13 mouse cellular contexts compared by ENCODE assay signal in the genomic region with DNA sequence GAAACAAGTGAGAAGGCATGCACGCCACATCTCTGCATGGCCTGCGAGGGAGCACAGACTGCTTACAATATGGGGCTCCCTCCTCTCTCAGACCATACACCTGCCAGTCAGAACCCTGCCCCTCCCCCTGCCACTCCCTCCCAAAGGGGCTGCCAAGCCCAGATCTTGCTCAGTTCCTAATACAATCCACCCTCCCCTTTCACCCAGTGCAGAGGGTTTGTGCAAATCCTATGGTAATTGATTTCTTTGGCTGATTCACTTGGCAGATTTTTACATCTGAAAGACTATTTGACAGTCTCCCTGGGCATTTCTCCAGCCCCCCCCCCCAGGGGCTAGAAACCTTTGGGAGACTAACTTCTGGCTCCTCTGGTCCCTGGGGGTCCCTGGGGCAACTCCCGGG. TPM values are rescaled to one million over a fixed set of nuclear protein-coding genes. Genes with fewer than 3 reads are reported as not detected.
A peak's percentile ranks its signal among the peaks of the same experiment; 100 is the strongest.
DNase-seq lines count a peak whose midpoint lies in the region; ATAC-seq lines count a peak whose summit lies in the region.
"Had no signal": no experiment of that assay in that cellular context is flagged by ENCODE, and none has a peak within 500 bp of the region (broad histone marks: within the 10 kb centered on the region; RNA-seq: fewer than 3 reads in every experiment).

No protein-coding gene starts in this region.

- DNase-seq in left cerebral cortex, postnatal 4 days = peak; percentile 85
- DNase-seq in left cerebral cortex, adult 18-20 months (ENCODE audit: low spot score in 2 of 2) = no peak
- DNase-seq in adrenal gland, postnatal 25 days = peak; percentile 18
- no peak for DNase-seq in gastrocnemius, postnatal 36 days
- DNase-seq in heart, postnatal 14 days = no peak
- DNase-seq: cerebellum, adult 11-12 months; gastrocnemius, postnatal 10 days; liver had no signal

- intact Hi-C loops in left cerebral cortex, postnatal 4 days (cut with DNase I) = no loop called here
- intact Hi-C loops in gastrocnemius, postnatal 36 days (cut with DNase I) = no loop called here
- intact Hi-C loops in heart, postnatal 14 days (cut with DNase I) = no loop called here

- H3K27ac ChIP-seq in forebrain, embryonic 16.5 days (ENCODE audit: low read length) = peak overlapping the region; percentile 49
- no peak overlapping the region for H3K27ac ChIP-seq in neural tube, embryonic 12.5 days

- ATAC-seq in forebrain, embryonic 16.5 days = peak; percentile 99
- ATAC-seq in neural tube, embryonic 12.5 days (ENCODE audit: low FRiP score, low read depth) = peak; percentile 80
- ATAC-seq in activated CD4-positive, CD25-positive, alpha-beta regulatory T cell, adult 4 months = no peak
- ATAC-seq: intestine, postnatal 0 days had no signal

- WGBS in forebrain, embryonic 16.5 days = 4% methylated on average over 3 of the region's 3 CpGs
- 27% methylated on average over 3 of the region's 3 CpGs for WGBS in neural tube, embryonic 12.5 days

- no peaks in the 10 kb centered on the region for H3K9me3 ChIP-seq in forebrain, embryonic 16.5 days (ENCODE audit: control insufficient read depth, low read length)
- H3K9me3 ChIP-seq in neural tube, embryonic 12.5 days = no peaks in the 10 kb centered on the region

- H3K36me3 ChIP-seq in forebrain, embryonic 16.5 days (ENCODE audit: control insufficient read depth, insufficient read depth) = no peaks in the 10 kb centered on the region
- no peaks in the 10 kb centered on the region for H3K36me3 ChIP-seq in neural tube, embryonic 12.5 days

- H3K27me3 ChIP-seq in forebrain, embryonic 16.5 days (replicated peaks; ENCODE audit: control insufficient read depth, insufficient read depth, low read length) = no peaks in the 10 kb centered on the region
- no peaks in the 10 kb centered on the region for H3K27me3 ChIP-seq in neural tube, embryonic 12.5 days (replicated peaks)

- 0 out of 2 replicates have a peak overlapping the region, but pooled peaks have one; percentile 1 for H3K4me2 ChIP-seq in forebrain, embryonic 16.5 days (ENCODE audit: low read length)
- H3K4me2 ChIP-seq in neural tube, embryonic 12.5 days (replicated peaks) = no peak overlapping the region

- H3K9ac ChIP-seq in forebrain, embryonic 16.5 days (replicated peaks; ENCODE audit: low read depth, low read length) = no peak overlapping the region
- no peak overlapping the region for H3K9ac ChIP-seq in neural tube, embryonic 12.5 days

- no peak overlapping the region for H3K4me3 ChIP-seq in forebrain, embryonic 16.5 days (replicated peaks; ENCODE audit: low read length)
- H3K4me3 ChIP-seq in neural tube, embryonic 12.5 days = no peak overlapping the region
- H3K4me3 ChIP-seq: myocyte had no signal

- H3K4me1 ChIP-seq in forebrain, embryonic 16.5 days (replicated peaks; ENCODE audit: control insufficient read depth, insufficient read depth, low read length) = peaks cover 28% of the 10 kb centered on the region
- H3K4me1 ChIP-seq in neural tube, embryonic 12.5 days = peaks cover 9% of the 10 kb centered on the region

RNA-seq across cellular contexts. Expression of a gene that starts 2.1 kb away (rescaled TPM):
- 100 to 1,000 TPM in 1 of 2 experiments, 10 to 100 TPM in 1; 98.0 to 123 TPM for total RNA-seq in left cerebral cortex, postnatal 4 days (2021)
- total RNA-seq in left cerebral cortex, adult 18-20 months (2021) = 100 to 1,000 TPM; 126 to 135 TPM
- 10.8 and 17.0 TPM in 2 replicates for total RNA-seq in adrenal gland, postnatal 25 days (2021)
- 92.0 and 105 TPM in 2 replicates for polyA plus RNA-seq in forebrain, embryonic 16.5 days (2015; fragmentation: Nextera tagmentation; extraction: Ambion mirVana)
- 33.0 and 35.0 TPM in 2 replicates for polyA plus RNA-seq in neural tube, embryonic 12.5 days (2016; fragmentation: Nextera tagmentation; extraction: Ambion mirVana)
- 1 to 10 TPM in 1 of 2 experiments, under 1 TPM in 1; 0.69 to 1.1 TPM for total RNA-seq in gastrocnemius, postnatal 36 days (2021)
- under 1 TPM in 1 of 2 experiments, not detected in 1; 0.45 TPM for polyA plus RNA-seq in activated CD4-positive, CD25-positive, alpha-beta regulatory T cell, adult 4 months (2017; shearing (Covaris generic))
- 1 to 10 TPM; 2.1 to 2.3 TPM for total RNA-seq in heart, postnatal 14 days (2021)

Comparison
In these comparisons a context has a peak if more than half of its experiments do, and no peak if none do; other contexts are left out.
1. DNase-seq: peak in left cerebral cortex, postnatal 4 days (single experiment) and adrenal gland, postnatal 25 days (single experiment); none in left cerebral cortex, adult 18-20 months (0 of 2), gastrocnemius, postnatal 36 days (0 of 2) and heart, postnatal 14 days (0 of 2).